Mouse (Mus musculus) heart, embryonic 12.5 days (tissue): ENCODE measurements around the gene Cd99l2. TPM values are rescaled to one million over a fixed set of nuclear protein-coding genes. Genes with fewer than 3 reads are reported as not detected.

Experiments
- ATAC-seq: fragments of 200-750 bp; cut with Nextera tagmentation; 2 replicates; pipeline ENCODE4 v1.8.0; 2017; ENCODE audit warnings: moderate TSS enrichment, moderate library complexity; ENCODE audit not compliant: insufficient number of reproducible peaks, low FRiP score
- H3K27ac ChIP-seq: fragments of 300-500 bp; sonication (generic); 2 replicates; pipeline ENCODE4 v1.5.1; 2016; ENCODE audit warnings: mild to moderate bottlenecking, moderate library complexity; ENCODE audit not compliant: poor library complexity, severe bottlenecking
- H3K27me3 ChIP-seq: fragments of 300-500 bp; sonication (generic); replicated peaks from 2 replicates; pipeline ENCODE4 v1.6.1; 2016; ENCODE audit warnings: mild to moderate bottlenecking, moderate library complexity
- H3K36me3 ChIP-seq: fragments of 300-500 bp; sonication (generic); 2 replicates; pipeline ENCODE4 v1.6.1; 2016; ENCODE audit warnings: mild to moderate bottlenecking, moderate library complexity
- H3K4me1 ChIP-seq: fragments of 300-500 bp; sonication (generic); replicated peaks from 2 replicates; pipeline ENCODE4 v1.6.1; 2016; ENCODE audit warnings: mild to moderate bottlenecking
- H3K4me2 ChIP-seq: fragments of 300-500 bp; sonication (generic); 2 replicates; pipeline ENCODE4 v1.6.1; 2016; ENCODE audit warnings: mild to moderate bottlenecking, moderate library complexity
- H3K4me3 ChIP-seq: fragments of 300-500 bp; sonication (generic); 2 replicates; pipeline ENCODE4 v1.5.1; 2016; ENCODE audit warnings: mild to moderate bottlenecking
- H3K9ac ChIP-seq: fragments of 300-500 bp; sonication (generic); 2 replicates; pipeline ENCODE4 v1.6.1; 2016; ENCODE audit warnings: mild to moderate bottlenecking, moderate library complexity
- H3K9me3 ChIP-seq: fragments of 300-500 bp; sonication (generic); replicated peaks from 2 replicates; pipeline ENCODE4 v1.6.1; 2016; ENCODE audit warnings: mild to moderate bottlenecking, moderate library complexity
- WGBS: fragments of 180-500 bp; shearing (Covaris S2); methylation state at CpG from one replicate; pipeline ENCODE4 v1.1.7; 2016; 5-methylcytosine and 5-hydroxymethylcytosine counted together
- polyA plus RNA-seq: library from polyadenylated mRNA; unstranded; fragments of >200 nt; fragmentation: Nextera tagmentation; extraction: Ambion mirVana; gene quantifications from 2 replicates; pipeline ENCODE4 v1.2.1, GENCODE M21; 2016

Cd99l2 gene
- polyA plus RNA-seq = 34.8 and 37.1 TPM in 2 replicates

DNA sequence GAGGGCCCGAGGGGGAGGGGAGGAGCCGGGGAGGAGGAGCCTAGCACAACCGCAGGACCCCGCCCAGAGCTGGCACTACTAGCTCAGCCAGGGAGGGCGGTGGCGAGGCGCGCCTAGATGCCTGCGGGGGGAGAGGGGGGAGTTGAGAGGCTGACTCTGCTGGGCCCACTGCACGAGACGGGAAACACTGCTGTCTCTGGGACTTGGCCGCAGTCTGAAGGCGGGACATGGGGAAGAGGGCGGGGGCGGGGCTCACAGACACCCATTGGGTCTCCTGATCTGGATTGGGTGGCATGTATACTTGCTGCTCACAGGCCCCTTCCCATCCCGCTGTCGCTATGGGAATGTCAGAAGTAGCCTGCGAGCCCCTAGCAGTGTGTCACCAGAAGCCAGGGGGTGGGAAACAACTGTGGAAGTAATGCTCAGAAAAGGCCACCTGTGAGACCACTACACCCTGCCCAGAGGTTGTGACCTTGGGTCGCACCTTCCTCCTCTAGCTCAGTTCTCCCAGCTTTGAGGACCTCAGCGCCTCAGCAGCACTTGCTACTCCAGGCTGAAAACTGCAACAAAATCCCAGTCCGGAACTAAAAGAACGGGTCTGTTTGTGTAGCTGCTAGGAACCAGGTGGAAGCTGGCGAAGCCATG lies at the start of gene Cd99l2:
Gene Cd99l2, minus strand, starts transcription at position 216 of the 645 bp plus-strand sequence.
- ATAC-seq = peak; percentile 98
- Histone ChIP-seq H3K9me3 (no peaks in the 10 kb centered on the region), H3K27ac (peak within 1 kb of the TSS; percentile 95), H3K4me1 (peaks cover 10% of the 10 kb centered on the region), H3K9ac (peak within 1 kb of the TSS; percentile 68), H3K4me2 (peak within 1 kb of the TSS; percentile 76), H3K36me3 (no peaks in the 10 kb centered on the region), H3K4me3 (peak within 1 kb of the TSS; percentile 57), H3K27me3 (peaks cover 9% of the 10 kb centered on the region)
- WGBS = 8% methylated on average over 21 of the region's 23 CpGs

DNA sequence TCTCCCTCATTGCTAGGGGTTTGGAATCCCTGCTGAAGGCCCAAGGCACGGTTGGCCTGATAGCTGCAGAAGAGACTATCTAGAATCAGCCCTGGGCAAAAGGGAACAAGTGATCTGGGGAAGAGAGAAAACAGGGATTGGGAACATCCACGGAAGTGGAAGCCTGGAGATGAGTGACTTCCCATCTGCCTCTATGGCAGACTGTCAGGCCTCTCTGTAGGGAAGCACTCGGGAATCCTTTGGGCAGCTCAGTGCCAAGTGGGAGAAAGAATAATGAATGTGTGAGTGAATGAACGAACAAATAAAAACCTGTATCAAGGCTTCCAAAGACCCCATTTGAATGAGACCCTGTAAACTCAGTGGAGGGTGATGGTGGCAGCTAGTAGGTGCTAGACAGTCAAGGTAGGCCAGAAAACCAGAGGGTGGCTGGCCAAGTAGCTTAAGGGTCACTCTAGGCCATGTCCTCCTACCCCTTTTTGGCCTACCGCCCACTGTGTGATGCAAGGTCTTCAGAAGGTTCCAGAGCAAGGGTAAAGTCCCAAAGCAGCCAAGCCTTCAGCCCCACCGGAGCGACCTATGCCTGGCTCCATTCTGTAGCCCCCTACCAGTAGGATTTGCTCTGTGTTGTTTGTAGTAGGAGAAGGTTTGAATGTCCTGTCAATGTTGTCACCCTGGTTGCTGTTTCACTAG lies 48.3 kb upstream of the Cd99l2 start:
- H3K4me3 ChIP-seq = no peak overlapping the region
- peaks cover 11% of the 10 kb centered on the region for H3K27me3 ChIP-seq
- no peak for ATAC-seq
- no peak overlapping the region for H3K9ac ChIP-seq
- H3K4me1 ChIP-seq = 0 out of 2 replicates have a peak, but pooled peaks cover 3% of the 10 kb centered on the region
- no peaks in the 10 kb centered on the region for H3K9me3 ChIP-seq
- H3K27ac ChIP-seq = no peak overlapping the region
- no peaks in the 10 kb centered on the region for H3K36me3 ChIP-seq
- WGBS = 70% methylated on average over 7 of the region's 7 CpGs
- no peak overlapping the region for H3K4me2 ChIP-seq

DNA sequence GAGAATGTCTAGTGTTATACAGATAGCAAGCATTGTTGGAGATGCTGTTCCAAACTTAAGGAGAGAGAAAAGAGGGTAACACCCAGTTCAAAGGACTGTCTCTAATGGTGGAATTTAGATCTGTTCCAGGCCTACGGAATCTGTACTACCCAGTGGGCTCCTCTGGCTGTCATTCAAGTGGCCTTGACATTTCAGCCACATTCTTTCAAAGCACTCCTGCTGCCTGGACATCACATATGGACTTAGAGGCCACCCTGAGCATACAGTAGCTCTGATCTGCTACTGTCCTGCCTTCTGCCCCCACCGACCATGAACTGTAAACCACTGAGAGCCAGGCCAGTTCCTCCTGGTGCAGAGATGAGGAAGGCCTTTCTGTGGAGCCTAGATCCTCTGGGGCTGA lies 45.1 kb upstream of the Cd99l2 start:
- Histone ChIP-seq H3K4me3 (no peak overlapping the region), H3K4me1 (0 out of 2 replicates have a peak, but pooled peaks cover 3% of the 10 kb centered on the region), H3K27ac (no peak overlapping the region), H3K27me3 (peaks cover 15% of the 10 kb centered on the region), H3K4me2 (no peak overlapping the region), H3K9me3 (no peaks in the 10 kb centered on the region), H3K36me3 (no peaks in the 10 kb centered on the region), H3K9ac (no peak overlapping the region)
- no peak for ATAC-seq
- WGBS = 45% methylated on average over 2 of the region's 2 CpGs

DNA sequence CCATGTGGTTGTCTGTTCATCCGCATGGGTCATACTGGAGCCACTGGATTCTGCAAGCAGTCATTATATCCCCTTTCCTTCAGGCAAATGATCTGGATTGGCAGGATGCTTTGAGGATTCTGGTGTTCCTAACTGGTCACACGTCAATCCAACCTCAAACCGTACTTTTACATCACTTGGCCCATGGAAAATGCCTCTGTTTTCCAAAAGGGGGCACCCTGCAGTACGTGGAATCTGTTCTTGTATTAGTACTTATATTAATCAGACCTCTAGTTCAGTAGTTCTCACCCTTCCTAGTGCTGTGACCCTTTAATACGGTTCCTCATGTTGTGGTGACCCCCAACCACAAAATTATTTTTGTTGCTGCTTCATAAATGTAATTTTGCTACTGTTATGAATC lies 41.5 kb upstream of the Cd99l2 start:
- 71% methylated on average over 5 of the region's 5 CpGs for WGBS
- no peak overlapping the region for H3K4me2 ChIP-seq

DNA sequence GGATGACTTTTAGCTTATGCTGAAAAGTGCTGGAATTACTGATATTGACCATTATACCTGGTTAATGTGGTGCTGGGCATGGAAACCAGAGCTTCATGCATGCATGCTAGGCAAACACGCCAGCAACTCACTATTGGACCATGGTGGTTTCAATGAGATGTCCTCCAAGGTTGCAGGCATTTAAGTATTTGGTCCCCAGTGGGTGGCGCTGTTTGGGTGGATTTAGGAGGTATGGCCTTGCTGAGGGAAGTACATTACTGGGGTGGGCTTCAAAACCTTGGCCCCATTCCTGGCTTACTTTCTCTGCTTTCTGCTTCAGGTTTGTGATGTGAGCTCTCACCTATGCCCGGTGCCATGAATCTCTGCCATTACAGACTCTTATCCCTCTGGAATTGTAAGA lies 40.0 kb upstream of the Cd99l2 start:
- Histone ChIP-seq H3K4me1 (peaks cover 4% of the 10 kb centered on the region; the same call in 1 of the 2 replicates), H3K9me3 (no peaks in the 10 kb centered on the region), H3K27ac (no peak overlapping the region), H3K36me3 (no peaks in the 10 kb centered on the region), H3K27me3 (peaks cover 35% of the 10 kb centered on the region), H3K4me3 (no peak overlapping the region), H3K4me2 (no peak overlapping the region), H3K9ac (no peak overlapping the region)
- ATAC-seq = no peak
- WGBS = 60% methylated on average over 3 of the region's 3 CpGs

More for the DNA sequence above, 41.5 kb upstream of the Cd99l2 start:
- no peak for ATAC-seq
- H3K9ac ChIP-seq = no peak overlapping the region
- no peak overlapping the region for H3K27ac ChIP-seq
- H3K36me3 ChIP-seq = no peaks in the 10 kb centered on the region
- H3K27me3 ChIP-seq = peaks cover 31% of the 10 kb centered on the region
- no peak overlapping the region for H3K4me3 ChIP-seq
- no peaks in the 10 kb centered on the region for H3K9me3 ChIP-seq
- 0 out of 2 replicates have a peak, but pooled peaks cover 3% of the 10 kb centered on the region for H3K4me1 ChIP-seq

DNA sequence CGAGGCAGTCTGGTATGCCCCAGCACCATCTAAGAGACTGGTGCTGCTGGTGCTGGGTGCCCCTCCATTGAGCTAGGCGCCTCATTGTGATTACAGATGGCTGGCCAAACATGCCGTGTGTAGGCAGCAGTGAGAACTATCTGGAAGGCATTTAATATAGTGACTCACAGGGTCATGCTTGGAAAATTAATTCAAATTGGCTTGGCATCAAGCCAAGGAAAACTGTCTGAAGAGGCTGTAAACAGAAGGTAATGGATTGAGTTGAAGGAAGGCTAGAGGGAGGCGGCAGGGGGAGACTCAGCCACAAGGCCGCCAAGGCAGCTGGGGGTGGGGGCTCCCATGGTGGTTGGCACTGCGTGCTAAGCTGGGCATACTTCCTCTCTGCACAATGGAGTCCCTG lies 36.0 kb upstream of the Cd99l2 start:
- Histone ChIP-seq H3K27ac (no peak overlapping the region), H3K4me2 (no peak overlapping the region), H3K9me3 (no peaks in the 10 kb centered on the region), H3K9ac (no peak overlapping the region), H3K4me1 (peaks cover 4% of the 10 kb centered on the region; the same call in 1 of the 2 replicates), H3K36me3 (no peaks in the 10 kb centered on the region), H3K27me3 (peaks cover 39% of the 10 kb centered on the region), H3K4me3 (no peak overlapping the region)
- ATAC-seq = no peak
- WGBS = 57% methylated on average over 6 of the region's 6 CpGs

DNA sequence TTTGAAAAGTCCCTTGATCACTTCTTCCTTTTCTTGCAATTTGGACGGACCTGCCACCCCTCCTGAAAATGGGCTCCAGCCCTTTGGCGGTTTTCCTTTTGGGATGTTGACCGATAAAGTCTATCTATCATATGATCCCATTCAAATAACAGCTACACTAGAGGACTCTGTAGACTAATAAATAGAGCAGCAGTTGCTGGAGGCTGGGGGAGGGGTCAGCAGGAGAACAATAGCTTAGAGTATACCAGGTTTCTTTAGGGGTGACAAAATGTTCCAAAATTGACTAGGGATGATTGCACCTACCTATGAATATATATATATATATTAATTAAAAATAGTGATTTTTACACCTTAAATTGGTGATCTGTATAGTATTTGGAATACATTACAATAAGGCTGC lies 35.5 kb upstream of the Cd99l2 start:
- Histone ChIP-seq H3K9me3 (no peaks in the 10 kb centered on the region), H3K27ac (no peak overlapping the region), H3K4me2 (no peak overlapping the region), H3K27me3 (peaks cover 35% of the 10 kb centered on the region), H3K4me3 (no peak overlapping the region), H3K4me1 (peaks cover 4% of the 10 kb centered on the region; the same call in 1 of the 2 replicates), H3K36me3 (no peaks in the 10 kb centered on the region), H3K9ac (no peak overlapping the region)
- 71% methylated on average over 3 of the region's 3 CpGs for WGBS
- ATAC-seq = no peak

DNA sequence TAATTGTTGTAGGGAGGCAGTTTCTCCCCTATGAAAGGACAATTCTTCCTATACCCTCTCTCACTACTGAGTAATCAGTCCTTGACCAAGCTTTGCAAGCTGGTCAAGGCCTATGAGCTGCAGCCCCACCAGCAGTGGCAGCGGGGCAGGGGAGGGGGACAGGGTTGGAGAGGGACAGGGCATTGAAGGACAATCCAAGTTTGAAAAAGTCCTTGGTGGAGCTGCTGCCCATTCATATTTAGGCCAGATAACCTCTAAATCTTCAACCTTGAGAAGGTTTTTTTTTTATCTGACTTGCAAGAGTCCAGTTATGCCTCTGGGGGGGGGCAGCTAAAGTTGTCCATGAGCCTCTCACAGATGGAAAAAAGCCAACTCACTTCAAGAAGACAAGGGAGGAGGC lies 34.8 kb upstream of the Cd99l2 start:
- WGBS = 77% methylated on average over 1 of the region's 1 CpGs
- H3K4me3 ChIP-seq = no peak overlapping the region
- no peak overlapping the region for H3K4me2 ChIP-seq
- H3K36me3 ChIP-seq = no peaks in the 10 kb centered on the region
- H3K27ac ChIP-seq = no peak overlapping the region
- H3K27me3 ChIP-seq = peaks cover 32% of the 10 kb centered on the region
- H3K9ac ChIP-seq = no peak overlapping the region
- no peak for ATAC-seq
- H3K9me3 ChIP-seq = no peaks in the 10 kb centered on the region
- H3K4me1 ChIP-seq = peaks cover 4% of the 10 kb centered on the region; the same call in 1 of the 2 replicates

DNA sequence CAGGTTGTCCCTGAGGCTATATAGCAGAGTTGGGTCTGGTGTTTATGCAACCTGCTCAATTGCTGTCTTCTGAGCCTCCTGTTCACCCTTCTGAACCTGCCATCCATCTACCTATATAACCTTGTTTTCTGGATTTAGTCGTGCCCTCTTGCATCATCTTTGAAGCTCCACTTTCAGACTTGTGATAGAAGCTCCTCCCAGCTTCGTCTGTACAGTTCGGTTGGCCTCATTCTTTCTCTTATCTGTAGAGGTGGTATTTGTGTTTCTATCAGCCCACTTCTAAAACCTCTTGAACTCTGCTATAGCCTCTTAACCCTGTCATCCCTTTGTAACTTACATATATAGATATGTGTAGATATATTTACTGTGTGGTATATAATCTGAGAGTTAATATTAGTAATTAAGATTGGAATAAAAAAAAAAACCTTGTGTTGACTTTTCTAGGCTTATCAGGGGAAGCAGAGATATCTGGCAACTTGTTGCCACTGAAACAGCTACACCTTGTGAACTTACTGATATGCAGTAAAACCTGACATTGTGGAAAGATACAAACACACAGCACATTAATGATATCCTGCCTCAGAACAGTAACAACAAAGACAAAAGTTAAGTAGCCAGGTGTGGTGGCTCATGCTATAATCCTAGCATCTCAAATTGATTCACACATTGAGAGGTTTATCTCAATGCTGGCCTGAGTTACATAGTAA lies 33.1 kb upstream of the Cd99l2 start:
- Histone ChIP-seq H3K36me3 (no peaks in the 10 kb centered on the region), H3K4me1 (peaks cover 4% of the 10 kb centered on the region; the same call in 1 of the 2 replicates), H3K27me3 (peaks cover 28% of the 10 kb centered on the region), H3K9ac (no peak overlapping the region), H3K4me3 (no peak overlapping the region), H3K27ac (no peak overlapping the region), H3K9me3 (no peaks in the 10 kb centered on the region), H3K4me2 (no peak overlapping the region)
- no peak for ATAC-seq
- 33% methylated on average over 3 of the region's 3 CpGs for WGBS

DNA sequence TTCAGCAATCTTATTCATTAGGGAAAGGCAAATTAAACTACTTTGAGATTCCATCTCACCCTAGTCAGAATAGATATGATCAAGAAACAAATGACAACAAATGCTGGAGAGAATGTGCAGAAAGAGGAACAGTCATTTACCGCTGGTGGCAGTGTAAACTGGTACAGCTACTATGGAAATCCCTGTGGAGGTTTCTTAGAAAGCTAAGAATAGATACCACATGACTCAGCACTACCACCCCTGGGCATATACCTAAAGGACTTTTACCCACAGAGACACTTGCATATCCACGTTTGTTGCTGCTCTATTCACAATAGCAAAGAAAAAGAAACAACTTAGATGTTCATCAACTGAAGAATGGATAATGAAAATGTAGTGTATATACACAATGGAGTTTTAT lies 31.7 kb upstream of the Cd99l2 start:
- no peak for ATAC-seq
- H3K4me3 ChIP-seq = no peak overlapping the region
- H3K4me1 ChIP-seq = peaks cover 4% of the 10 kb centered on the region; the same call in 1 of the 2 replicates
- H3K9ac ChIP-seq = no peak overlapping the region
- H3K4me2 ChIP-seq = no peak overlapping the region
- no peaks in the 10 kb centered on the region for H3K9me3 ChIP-seq
- H3K27ac ChIP-seq = no peak overlapping the region
- H3K36me3 ChIP-seq = no peaks in the 10 kb centered on the region
- peaks cover 20% of the 10 kb centered on the region for H3K27me3 ChIP-seq
- WGBS = 48% methylated on average over 2 of the region's 2 CpGs

DNA sequence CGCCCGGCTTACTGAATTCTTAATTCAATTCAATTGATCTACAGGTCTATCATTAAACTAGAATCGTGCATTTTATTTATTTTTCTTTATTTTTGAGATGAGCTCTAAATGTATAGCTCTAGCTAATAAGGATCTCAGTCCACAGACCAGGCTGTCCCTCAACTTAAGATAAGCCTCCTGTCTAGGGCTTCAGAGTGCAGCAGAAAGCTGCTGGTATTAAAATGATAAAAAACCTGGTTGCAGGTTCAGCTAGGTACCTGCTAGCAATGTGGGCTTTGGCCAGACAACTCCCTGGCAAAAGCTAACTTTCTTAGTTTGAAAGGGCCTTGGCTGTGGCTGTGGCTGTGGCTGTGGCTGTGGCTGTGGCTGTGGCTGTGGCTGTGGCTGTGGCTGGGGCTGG lies 30.2 kb upstream of the Cd99l2 start:
- Histone ChIP-seq H3K4me3 (no peak overlapping the region), H3K36me3 (no peaks in the 10 kb centered on the region), H3K27me3 (peaks cover 12% of the 10 kb centered on the region), H3K9me3 (no peaks in the 10 kb centered on the region), H3K9ac (no peak overlapping the region), H3K4me1 (peaks cover 3% of the 10 kb centered on the region; the same call in 1 of the 2 replicates), H3K4me2 (no peak overlapping the region), H3K27ac (no peak overlapping the region)
- no peak for ATAC-seq
- 82% methylated on average over 3 of the region's 3 CpGs for WGBS
